Mouse (Mus musculus): Measurements from ENCODE around the gene Kifc1.

Gene Kifc1

DNA sequence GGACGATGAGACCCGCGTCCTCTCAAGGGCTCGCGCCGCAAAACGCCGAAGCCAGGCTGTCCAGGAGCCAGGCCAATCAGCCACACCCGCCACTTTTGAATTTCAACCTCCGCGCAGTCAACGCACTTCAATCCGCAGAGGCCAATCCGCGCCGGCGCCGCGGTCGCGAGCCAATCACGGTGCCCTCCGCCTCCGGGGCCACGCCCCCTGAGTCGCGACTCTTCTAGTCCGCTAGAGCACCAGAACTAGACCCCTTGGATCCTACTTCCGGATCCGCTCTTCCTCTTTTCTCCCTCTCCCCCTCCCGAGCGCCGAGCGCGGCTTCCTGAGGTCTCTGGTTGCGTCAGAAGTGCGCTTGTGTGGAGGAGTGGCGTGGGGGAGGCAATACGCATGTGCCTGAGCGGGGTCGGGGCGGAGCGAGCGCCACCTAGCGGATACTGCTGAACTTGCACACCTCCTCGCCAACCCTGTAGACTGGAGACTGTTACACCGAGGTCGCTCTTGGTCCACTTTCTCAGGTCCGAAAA, at the start of gene Kifc1:
Gene Kifc1 (minus strand): TSS at position 129 of the 527 bp plus-strand sequence.
- DNase-seq: peak; percentile 98

DNA sequence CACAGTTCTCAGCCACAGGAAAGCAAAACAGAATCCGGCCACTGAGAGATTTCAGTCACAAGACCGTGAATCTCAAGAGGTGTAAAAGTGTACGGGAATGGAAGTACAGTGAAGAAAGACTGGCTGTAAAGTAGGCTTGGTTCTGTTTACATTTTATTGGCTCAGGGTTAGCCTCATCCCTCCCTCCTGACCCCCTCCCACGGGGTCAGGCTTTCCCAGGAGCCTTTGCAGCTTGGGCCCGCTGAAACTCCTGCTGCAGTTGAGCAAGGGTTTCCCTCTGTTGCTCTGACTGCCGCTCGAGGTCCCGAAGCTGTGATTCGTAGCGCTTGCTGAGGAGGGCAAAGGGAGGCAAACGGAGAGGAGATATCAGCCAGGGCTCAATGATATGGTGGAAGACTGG, 48.3 kb upstream of the Kifc1 start:
- DNase-seq: no peak

GRCm38 (mm10) chr17:33936993-33937392, 46.5 kb upstream of the Kifc1 start:
- DNase-seq: no peak

GRCm38 (mm10) chr17:33935422-33936055, 45.1 kb upstream of the Kifc1 start:
- no peak for DNase-seq

DNA sequence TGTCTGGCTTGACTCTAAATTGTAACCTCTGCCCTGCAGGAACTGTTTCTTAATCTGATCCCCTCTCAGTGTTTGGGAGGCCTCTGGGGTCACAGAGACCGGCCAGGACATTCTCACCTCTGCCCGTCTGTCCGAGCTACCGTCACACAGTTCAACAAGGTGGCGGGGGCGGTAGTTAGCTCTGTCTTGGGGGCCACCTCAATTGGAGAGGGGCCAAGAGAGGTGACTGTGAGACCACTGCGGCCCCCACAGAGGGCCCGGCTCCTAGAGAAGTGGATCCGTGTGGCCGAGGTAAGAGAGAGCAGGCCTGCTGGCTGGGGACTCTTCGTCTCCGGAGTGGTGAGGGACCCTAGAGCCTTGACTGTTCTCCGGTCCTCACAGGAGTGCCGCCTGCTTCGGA, 42.5 kb upstream of the Kifc1 start:
- DNase-seq: no peak

GRCm38 (mm10) chr17:33932448-33932847, 42.0 kb upstream of the Kifc1 start:
- no peak for DNase-seq

- DNase-seq: no peak
Observed at GRCm38 (mm10) chr17:33931947-33932346, 41.5 kb upstream of the Kifc1 start.

DNA sequence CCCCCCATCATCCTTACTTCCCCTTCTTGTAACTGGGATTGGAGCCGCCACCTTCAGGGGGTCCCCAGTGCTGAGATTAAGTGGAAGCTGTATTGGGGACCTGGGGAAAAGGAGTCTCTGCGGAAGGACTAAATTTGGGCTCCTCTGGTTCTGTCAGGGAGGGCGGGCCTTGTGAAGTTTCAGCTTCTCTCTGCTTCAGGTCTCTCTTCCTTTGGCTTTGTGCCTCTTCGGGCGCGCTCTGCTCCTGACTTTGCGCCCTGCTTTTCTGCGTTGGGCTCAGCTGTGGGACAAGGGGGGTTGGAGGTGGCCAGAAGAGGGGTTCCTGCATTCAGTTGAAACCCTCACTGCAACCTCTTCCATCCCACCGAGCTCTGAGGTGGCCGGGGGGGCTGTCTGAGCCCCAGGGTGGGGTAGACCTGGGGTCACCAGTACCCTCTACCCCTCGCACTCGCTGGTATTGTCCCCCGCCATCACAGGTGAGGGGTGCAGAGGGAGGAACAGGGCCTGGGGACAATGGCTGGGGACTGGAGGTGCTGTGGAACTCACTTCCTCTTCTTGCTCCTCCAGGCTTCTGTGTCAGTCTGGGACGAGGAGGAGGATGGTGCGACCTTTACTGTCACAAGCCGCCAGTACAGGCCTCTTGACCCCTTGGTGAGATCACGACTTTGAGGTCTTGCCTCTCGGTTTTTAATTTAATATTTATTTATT, 40.9 kb upstream of the Kifc1 start:
- DNase-seq: no peak

DNA sequence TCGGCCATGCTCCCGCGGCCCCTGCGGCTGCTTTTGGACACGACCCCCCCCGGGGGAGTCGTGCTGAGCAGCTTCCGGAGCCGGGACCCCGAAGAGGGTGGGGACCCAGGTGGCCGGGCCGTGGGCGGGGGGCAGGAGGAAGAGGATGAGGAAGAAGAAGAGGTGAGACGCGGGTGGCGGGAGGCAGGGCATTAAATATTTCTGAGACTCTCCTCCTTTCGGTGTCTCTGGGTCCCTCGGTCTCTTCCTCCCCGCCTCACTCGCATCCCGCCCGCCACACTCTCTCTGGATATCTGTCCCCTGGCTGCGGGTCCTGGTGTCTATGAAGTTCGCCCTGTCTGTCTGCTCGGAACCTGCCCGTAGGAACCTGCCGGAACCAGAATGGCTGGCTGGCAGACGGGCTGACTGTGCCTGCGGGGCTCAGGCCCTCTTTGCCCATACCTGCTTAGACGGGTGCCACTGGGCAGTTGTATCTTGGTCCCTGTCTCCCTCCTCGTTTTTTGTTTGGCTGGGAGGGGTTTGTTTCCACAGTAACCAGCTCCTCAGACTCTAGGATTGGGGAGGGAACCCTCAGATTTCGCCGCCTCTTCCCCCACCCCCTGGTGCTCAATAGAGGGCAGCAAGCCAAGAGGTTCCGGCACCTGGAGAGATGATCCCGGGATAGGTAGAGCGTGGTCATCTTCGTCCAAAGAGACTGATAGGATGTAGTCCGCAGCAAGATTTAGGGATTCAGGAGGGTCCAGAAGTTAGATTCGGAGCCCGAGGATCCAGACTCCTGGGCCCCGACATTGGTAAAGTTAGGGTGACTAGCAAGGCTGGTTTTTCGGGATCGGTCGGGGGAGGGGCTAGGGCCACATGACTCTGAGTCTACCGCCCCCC, 40.1 kb upstream of the Kifc1 start:
- DNase-seq: peak; percentile 69

GRCm38 (mm10) chr17:33929371-33930279, 39.2 kb upstream of the Kifc1 start, which contains the start of gene Rgl2:
TSS of gene Rgl2 (plus strand) at chr17:33929543.
- DNase-seq: peak; percentile 94

- DNase-seq: no peak
Observed at GRCm38 (mm10) chr17:33928251-33928947, 37.9 kb upstream of the Kifc1 start.

- peak; percentile 47 for DNase-seq
Observed at GRCm38 (mm10) chr17:33926207-33926932, 35.9 kb upstream of the Kifc1 start.

DNA sequence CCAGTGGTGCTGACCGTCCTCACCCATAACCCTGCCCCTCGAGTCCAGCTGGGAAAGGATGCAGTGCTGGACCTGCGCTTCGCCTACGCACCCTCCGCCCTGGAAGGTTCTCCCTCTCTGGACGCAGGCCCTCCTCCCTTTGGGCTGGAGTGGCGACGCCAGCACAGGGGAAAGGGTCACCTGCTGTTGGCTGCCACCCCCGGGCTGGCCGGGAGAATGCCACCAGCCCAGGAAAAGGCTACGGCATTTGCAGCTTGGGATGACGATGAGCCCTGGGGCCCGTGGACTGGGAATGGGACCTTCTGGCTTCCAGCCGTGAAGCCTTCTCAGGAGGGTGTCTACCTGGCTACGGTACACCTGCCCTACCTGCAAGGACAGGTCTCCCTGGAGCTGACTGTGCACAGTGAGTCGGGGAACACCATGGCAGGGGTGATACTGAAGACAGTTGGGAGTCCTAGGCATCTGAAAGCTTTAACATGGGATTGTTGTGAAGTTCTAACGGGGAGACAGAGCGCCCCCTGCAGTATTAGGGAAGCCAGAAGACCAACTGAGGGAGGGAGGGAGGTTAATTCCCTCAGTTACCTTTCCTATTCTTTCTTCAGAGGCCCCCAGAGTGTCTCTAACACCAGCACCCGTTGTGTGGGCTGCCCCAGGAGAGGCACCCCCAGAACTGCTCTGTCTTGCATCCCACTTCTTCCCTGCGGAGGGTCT, 35.1 kb upstream of the Kifc1 start:
- no peak for DNase-seq

- peak; percentile 43 for DNase-seq
Observed at GRCm38 (mm10) chr17:33924577-33925283, 34.3 kb upstream of the Kifc1 start.

DNA sequence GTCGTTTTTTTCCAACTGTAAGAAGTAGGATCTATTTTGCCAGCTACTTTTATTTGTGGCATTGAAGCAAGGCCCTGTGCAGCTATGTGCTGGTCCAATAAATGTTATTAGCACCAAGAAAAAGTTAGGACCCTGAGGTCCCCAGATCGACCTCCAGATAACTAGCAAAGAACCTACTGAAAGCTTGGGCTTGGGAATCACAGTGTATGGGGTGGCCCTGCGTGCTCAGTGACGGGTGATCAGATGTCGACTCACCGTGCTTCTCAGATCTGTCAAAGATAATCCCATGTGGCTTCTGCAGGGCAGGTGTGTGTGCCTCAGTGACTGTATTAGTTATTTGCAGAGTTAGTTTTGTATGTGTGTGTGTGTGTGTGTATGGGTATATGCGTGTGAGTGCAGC, 30.9 kb upstream of the Kifc1 start:
- DNase-seq: no peak

- peak; percentile 91 for DNase-seq
Observed at GRCm38 (mm10) chr17:33920282-33921097, 30.0 kb upstream of the Kifc1 start.

DNA sequence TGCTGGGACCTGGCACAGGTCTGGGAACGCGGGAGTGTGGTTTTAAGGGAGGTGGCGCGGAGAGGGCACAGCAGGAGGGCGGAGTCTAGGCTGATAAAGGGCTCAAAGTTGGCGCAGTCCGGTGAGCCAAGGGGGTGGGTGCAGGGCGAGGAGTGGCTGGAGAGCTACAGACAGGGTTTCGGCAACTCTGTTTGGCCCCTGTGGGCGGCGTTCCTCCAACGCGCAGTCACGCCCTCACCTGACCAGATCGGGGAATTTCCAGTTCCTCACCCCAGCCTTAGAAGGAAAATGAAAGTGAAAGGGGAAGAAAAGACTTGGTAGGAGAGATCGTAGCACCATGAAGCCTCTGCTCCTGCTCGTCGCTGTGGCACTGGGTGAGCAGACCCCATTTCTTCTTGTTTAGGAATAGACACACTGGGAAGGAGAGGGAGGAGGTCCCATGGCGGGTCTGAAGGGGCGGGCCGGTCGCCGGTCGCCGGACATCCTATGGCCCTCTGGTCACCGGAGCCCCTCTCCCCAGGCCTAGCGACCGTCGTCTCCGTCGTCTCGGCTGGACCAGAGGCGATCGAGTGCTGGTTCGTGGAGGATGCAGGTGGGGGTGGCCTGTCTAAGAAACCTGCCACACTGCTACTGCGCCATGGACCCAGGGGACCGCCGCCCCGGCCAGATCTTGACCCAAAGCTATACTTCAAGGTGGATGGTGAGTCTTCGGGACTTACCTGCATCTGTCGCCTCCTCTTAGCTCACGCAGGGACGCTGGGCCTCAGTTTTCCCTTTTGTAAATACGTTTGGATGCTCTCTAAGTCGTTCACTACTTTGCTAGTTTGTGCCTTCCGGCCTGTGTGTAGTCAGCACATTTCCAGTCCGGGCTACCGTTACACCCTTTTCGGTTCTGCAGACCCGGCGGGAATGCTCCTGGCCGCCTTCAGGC, 29.2 kb upstream of the Kifc1 start:
- peak; percentile 82 for DNase-seq

All from kidney, adult 18-20 months (tissue).